Mouse (Mus musculus) G1E (cell line): Measurements from ENCODE around the gene Slc24a3.

Experiments used
- CTCF ChIP-seq: IDR thresholded peaks from 2 replicates; pipeline ENCODE4 v1.5.1; 2012; ENCODE audit warnings: low read depth, low read length, inconsistent platforms, mixed read lengths
- GATA1 ChIP-seq: IDR thresholded peaks from 2 replicates; pipeline ENCODE4 v1.6.1; 2012; ENCODE audit warnings: borderline replicate concordance, low read length, inconsistent platforms, mixed read lengths
- GATA2 ChIP-seq: IDR thresholded peaks from 2 replicates; pipeline ENCODE4 v1.6.1; 2012; ENCODE audit warnings: low read depth, low read length, inconsistent platforms, borderline replicate concordance
- POLR2AphosphoS5 ChIP-seq: IDR thresholded peaks from 2 replicates; pipeline ENCODE4 v1.6.1; 2012; ENCODE audit warnings: low read depth, low read length, inconsistent platforms; ENCODE audit not compliant: insufficient replicate concordance
- TAL1 ChIP-seq: conservative IDR thresholded peaks from 2 replicates; pipeline ENCODE4 v1.6.1; 2012; ENCODE audit warnings: low read depth, low read length, inconsistent platforms, mixed read lengths

- no peak for TF ChIP-seq CTCF
- TF ChIP-seq TAL1, result no peak
- no peak for TF ChIP-seq GATA1
- TF ChIP-seq POLR2AphosphoS5, result no peak
- TF ChIP-seq GATA2, result no peak
These were observed 162.2 kb downstream of the Slc24a3 start for GRCm38 (mm10) chr2:145329756-145330155.
